Mouse (Mus musculus): ENCODE results near the gene Anks1b.

- TF ChIP-seq CTCF (IDR thresholded peaks at IDR 0.05; ENCODE audit: extremely low read depth, insufficient read depth, insufficient read length, insufficient replicate concordance) = no peak
- no peak for TF ChIP-seq POLR2A (IDR thresholded peaks at IDR 0.05; ENCODE audit: low read depth, low read length)
These were observed 1097.3 kb downstream of the Anks1b start for GRCm38 (mm10) chr10:90970560-90970959.
